Mouse (Mus musculus) CD4-positive, CD25-positive, alpha-beta regulatory T cell, adult 2 months (primary cell): ENCODE data around the gene Gm17359.

ENCODE experiments used
- DNase-seq: peaks from one replicate; pipeline ENCODE4 v3.0.0-alpha.2; 2012; ENCODE audit warnings: low read depth, low spot score

The Gm17359 gene

GRCm38 (mm10) chr3:79475980-79476379 lies 139.5 kb downstream of the Gm17359 start:
- DNase-seq = no peak

GRCm38 (mm10) chr3:79478400-79478799 lies 141.9 kb downstream of the Gm17359 start:
- no peak for DNase-seq

GRCm38 (mm10) chr3:79478880-79479279 lies 142.4 kb downstream of the Gm17359 start:
- no peak for DNase-seq

DNA sequence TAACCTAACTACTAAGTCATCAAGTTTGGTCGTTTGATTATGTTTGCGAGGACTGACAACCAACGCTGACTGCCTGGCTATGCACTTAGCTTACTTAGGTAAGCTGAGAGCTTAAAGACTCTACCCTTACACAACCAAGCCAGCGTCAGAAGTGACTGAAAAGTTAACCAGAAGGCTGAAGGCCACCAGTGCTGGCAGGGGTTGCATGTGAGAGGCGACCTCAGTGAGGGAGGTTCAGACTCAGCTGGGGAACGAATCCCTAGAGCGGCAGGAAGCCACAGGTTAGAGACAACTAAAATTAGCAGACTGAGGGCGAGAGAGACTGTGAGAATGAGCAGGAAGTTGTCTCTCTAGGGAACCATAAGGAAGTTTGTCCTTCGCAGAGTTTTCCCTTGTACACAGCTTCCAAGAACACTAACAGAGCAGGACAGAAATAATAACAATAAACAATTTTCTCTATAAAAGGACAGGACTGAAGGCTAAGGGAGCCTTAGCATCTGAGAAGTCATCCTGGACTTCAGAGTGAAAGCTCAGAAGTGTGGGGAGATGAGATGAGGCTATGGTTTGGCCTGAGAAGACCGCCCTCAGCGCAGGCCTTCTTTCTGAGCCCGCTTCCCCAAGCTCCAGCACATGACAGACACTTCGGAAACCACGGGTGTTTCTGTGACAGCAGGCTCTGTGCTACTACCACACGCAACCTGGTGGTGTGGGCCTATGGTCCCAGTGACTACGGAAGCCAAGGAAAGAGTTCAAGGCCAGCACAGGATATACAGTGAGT lies 148.0 kb downstream of the Gm17359 start:
- no peak for DNase-seq

GRCm38 (mm10) chr3:79488025-79488424 lies 151.6 kb downstream of the Gm17359 start:
- no peak for DNase-seq

GRCm38 (mm10) chr3:79490102-79490501 lies 153.6 kb downstream of the Gm17359 start:
- DNase-seq = no peak

GRCm38 (mm10) chr3:79491614-79492013 lies 155.2 kb downstream of the Gm17359 start:
- peak; percentile 22 for DNase-seq

- no peak for DNase-seq
These were observed 156.6 kb downstream of the Gm17359 start for GRCm38 (mm10) chr3:79493064-79493463.

DNA sequence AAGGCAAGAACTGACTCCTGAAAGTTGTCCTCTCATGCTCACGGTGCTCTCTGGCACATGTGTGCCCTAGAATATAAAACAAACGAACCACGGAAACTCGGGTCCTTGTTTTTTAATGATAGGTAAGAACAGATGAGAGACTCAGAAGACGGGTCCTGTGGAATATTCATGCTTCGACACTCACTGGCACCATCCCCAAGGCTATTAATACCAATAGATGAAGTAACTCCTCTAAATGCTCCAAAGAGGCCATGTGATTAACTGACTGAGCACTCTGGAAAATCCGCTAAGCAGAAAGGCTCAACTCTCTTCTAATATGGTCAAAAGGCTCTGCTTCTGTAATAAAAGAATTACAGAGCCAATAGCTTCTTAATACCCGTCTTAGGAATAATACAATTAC lies 157.6 kb downstream of the Gm17359 start:
- DNase-seq = no peak

- no peak for DNase-seq
These were observed 158.7 kb downstream of the Gm17359 start for GRCm38 (mm10) chr3:79495151-79495550.

- no peak for DNase-seq
These were observed 160.2 kb downstream of the Gm17359 start for GRCm38 (mm10) chr3:79496668-79497067.

DNA sequence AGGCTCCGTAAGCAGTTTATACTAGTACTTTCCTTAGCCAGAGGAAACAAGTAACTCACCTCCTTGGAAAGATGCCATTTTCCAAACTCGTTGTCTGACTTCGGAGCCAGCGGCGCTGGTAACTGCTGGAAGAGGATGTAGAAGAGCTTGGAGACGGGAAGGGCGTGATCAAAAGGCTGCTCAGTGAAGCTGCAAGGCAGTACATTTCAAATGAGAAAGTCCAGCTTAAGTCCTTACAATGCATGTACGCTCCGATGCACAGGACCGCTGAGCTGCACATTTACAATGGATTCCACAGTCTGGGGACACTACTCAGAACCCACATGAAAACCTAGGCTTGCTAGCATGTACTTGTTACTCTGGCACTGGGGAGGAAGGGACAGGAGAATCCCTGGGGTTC lies 163.8 kb downstream of the Gm17359 start:
- no peak for DNase-seq

DNA sequence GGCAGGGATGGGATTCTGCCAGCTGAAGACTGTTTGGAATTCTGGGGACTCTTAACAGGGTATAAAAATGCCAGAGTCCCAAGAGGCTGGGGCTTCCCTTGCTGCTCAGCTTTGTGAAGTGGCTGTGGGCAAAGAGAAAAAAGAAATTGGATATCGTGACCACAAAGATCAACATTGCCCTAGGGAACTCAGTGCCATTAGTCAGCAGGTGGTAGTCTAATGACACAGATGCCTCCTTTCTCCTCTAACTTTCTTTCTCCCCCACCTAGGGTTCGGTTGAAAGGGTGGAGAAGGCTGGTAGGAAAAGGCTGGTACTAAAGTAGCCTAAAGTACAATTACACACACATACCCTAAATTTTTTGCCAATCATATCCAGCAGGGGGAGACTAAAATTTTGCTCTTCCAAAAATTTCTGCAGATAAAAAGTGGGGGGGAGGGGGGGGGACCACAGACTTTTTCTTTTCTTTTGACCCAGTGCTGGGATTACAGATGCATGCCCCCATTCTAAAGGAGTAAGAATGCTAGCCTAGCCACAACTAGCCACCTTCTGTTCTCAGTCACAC lies 164.8 kb downstream of the Gm17359 start:
- DNase-seq = no peak
